In genomic region chr3:52740466-52741026, GRCm38 (mm10) we compare ENCODE assay signal across 14 mouse cellular contexts.
A peak's percentile ranks its signal among the peaks of the same experiment; 100 is the strongest.
DNase-seq lines count a peak whose midpoint lies in the region; ATAC-seq and TF ChIP-seq lines count a peak whose summit lies in the region.
"Had no signal": no experiment of that assay in that cellular context is flagged by ENCODE, and none has a peak within 500 bp of the region (broad histone marks: within the 10 kb centered on the region; RNA-seq: fewer than 3 reads in every experiment).

No protein-coding gene starts in this region.

- H3K9ac ChIP-seq in embryonic facial prominence, embryonic 14.5 days (ENCODE audit: low read depth, low read length) = no peak overlapping the region
- H3K9ac ChIP-seq in hindbrain, embryonic 13.5 days = no peak overlapping the region
- H3K9ac ChIP-seq: limb, embryonic 13.5 days had no signal

- no peak overlapping the region for H3K4me2 ChIP-seq in embryonic facial prominence, embryonic 14.5 days (ENCODE audit: low read depth, low read length)
- H3K4me2 ChIP-seq in hindbrain, embryonic 13.5 days = no peak overlapping the region
- H3K4me2 ChIP-seq: limb, embryonic 13.5 days had no signal

- H3K9me3 ChIP-seq in embryonic facial prominence, embryonic 14.5 days (ENCODE audit: control insufficient read depth, low read length) = no peaks in the 10 kb centered on the region
- H3K9me3 ChIP-seq in embryonic facial prominence, embryonic 10.5 days = no peaks in the 10 kb centered on the region
- no peaks in the 10 kb centered on the region for H3K9me3 ChIP-seq in hindbrain, embryonic 13.5 days
- H3K9me3 ChIP-seq: limb, embryonic 13.5 days had no signal

- 58% methylated on average over 9 of the region's 9 CpGs for WGBS in embryonic facial prominence, embryonic 14.5 days
- 67% methylated on average over 9 of the region's 9 CpGs for WGBS in embryonic facial prominence, embryonic 10.5 days
- WGBS in spleen, adult 2 months = 57% methylated on average over 9 of the region's 9 CpGs
- WGBS in hindbrain, embryonic 13.5 days = 39% methylated on average over 9 of the region's 9 CpGs

- TF ChIP-seq CTCF in spleen, adult 2 months (IDR thresholded peaks at IDR 0.05; ENCODE audit: extremely low read depth, insufficient read depth, insufficient read length, insufficient replicate concordance) = no peak

- no peak for TF ChIP-seq POLR2A in spleen, adult 2 months (IDR thresholded peaks at IDR 0.05; ENCODE audit: low read depth, low read length)

- no peak overlapping the region for H3K27ac ChIP-seq in embryonic facial prominence, embryonic 14.5 days (replicated peaks; ENCODE audit: low read depth, low read length)
- H3K27ac ChIP-seq in embryonic facial prominence, embryonic 10.5 days (replicated peaks) = no peak overlapping the region
- H3K27ac ChIP-seq in spleen, adult 2 months (ENCODE audit: insufficient read depth, low read length) = peak overlapping the region; percentile 62
- no peak overlapping the region for H3K27ac ChIP-seq in hindbrain, embryonic 13.5 days
- H3K27ac ChIP-seq: heart, adult 2 months; left cerebral cortex, adult 2 months; limb, embryonic 13.5 days had no signal

- no peaks in the 10 kb centered on the region for H3K36me3 ChIP-seq in embryonic facial prominence, embryonic 14.5 days (ENCODE audit: control insufficient read depth, insufficient read depth, low read length)
- no peaks in the 10 kb centered on the region for H3K36me3 ChIP-seq in embryonic facial prominence, embryonic 10.5 days (replicated peaks)
- no peaks in the 10 kb centered on the region for H3K36me3 ChIP-seq in spleen, adult 2 months (ENCODE audit: control insufficient read depth, insufficient read depth, low read length)
- no peaks in the 10 kb centered on the region for H3K36me3 ChIP-seq in hindbrain, embryonic 13.5 days
- H3K36me3 ChIP-seq in splenic B cell, adult 2 months (ENCODE audit: control insufficient read depth, insufficient read depth, low read length, poor library complexity, severe bottlenecking) = no peaks in the 10 kb centered on the region
- H3K36me3 ChIP-seq: limb, embryonic 13.5 days had no signal

- no peaks in the 10 kb centered on the region for H3K27me3 ChIP-seq in embryonic facial prominence, embryonic 14.5 days (replicated peaks; ENCODE audit: control insufficient read depth, insufficient read depth, low read length)
- 0 out of 2 replicates have a peak, but pooled peaks cover 3% of the 10 kb centered on the region for H3K27me3 ChIP-seq in embryonic facial prominence, embryonic 10.5 days (replicated peaks; ENCODE audit: low read depth, poor library complexity, severe bottlenecking)
- no peaks in the 10 kb centered on the region for H3K27me3 ChIP-seq in spleen, adult 2 months (ENCODE audit: control insufficient read depth, insufficient read depth, low read length)
- peaks cover 7% of the 10 kb centered on the region; the same call in 1 of the 2 replicates for H3K27me3 ChIP-seq in hindbrain, embryonic 13.5 days
- no peaks in the 10 kb centered on the region for H3K27me3 ChIP-seq in splenic B cell, adult 2 months (ENCODE audit: control insufficient read depth, insufficient read depth, low read length, poor library complexity, severe bottlenecking)
- H3K27me3 ChIP-seq: limb, embryonic 13.5 days had no signal

- H3K4me3 ChIP-seq in embryonic facial prominence, embryonic 14.5 days (ENCODE audit: low read depth, low read length) = no peak overlapping the region
- no peak overlapping the region for H3K4me3 ChIP-seq in embryonic facial prominence, embryonic 10.5 days
- H3K4me3 ChIP-seq in spleen, adult 2 months (ENCODE audit: extremely low read depth, insufficient read depth, insufficient read length) = no peak overlapping the region
- H3K4me3 ChIP-seq in hindbrain, embryonic 13.5 days = no peak overlapping the region
- H3K4me3 ChIP-seq: heart, adult 2 months; left cerebral cortex, adult 2 months; limb, embryonic 13.5 days had no signal

- peak; percentile 60; the same call in 1 of the 2 replicates for ATAC-seq in embryonic facial prominence, embryonic 14.5 days (ENCODE audit: low read depth)
- ATAC-seq in hindbrain, embryonic 13.5 days (ENCODE audit: low FRiP score) = peak; percentile 46; the same call in 1 of the 2 replicates

- DNase-seq in embryonic facial prominence, embryonic 14.5 days (ENCODE audit: low spot score) = no peak
- no peak for DNase-seq in embryonic facial prominence, embryonic 10.5 days (ENCODE audit: low spot score)
- peak in 1 of 2 experiments; percentile 42 for DNase-seq in spleen, adult 2 months (ENCODE audit: low read depth in 1 of 2, low spot score in 2 of 2)
- DNase-seq in spleen, adult 12 weeks (ENCODE audit: low spot score) = no peak
- peak; percentile 38 for DNase-seq in splenic B cell, adult 2 months (ENCODE audit: low read depth, low spot score)
- DNase-seq in right cerebral cortex, postnatal 36 days (ENCODE audit: low spot score in 2 of 2) = no peak
- no peak for DNase-seq in lung, postnatal 14 days
- DNase-seq: adrenal gland, postnatal 14 days; heart, adult 2 months; kidney, postnatal 4 days; lung, adult 2 months had no signal

- 0 out of 2 replicates have a peak, but pooled peaks cover 5% of the 10 kb centered on the region for H3K4me1 ChIP-seq in embryonic facial prominence, embryonic 14.5 days (ENCODE audit: control insufficient read depth, insufficient read depth, low read length)
- peaks cover 18% of the 10 kb centered on the region; the same call in 1 of the 2 replicates for H3K4me1 ChIP-seq in embryonic facial prominence, embryonic 10.5 days
- peaks cover 11% of the 10 kb centered on the region; the same call in 1 of the 2 replicates for H3K4me1 ChIP-seq in spleen, adult 2 months (ENCODE audit: control insufficient read depth, insufficient read depth, insufficient read length)
- peaks cover 22% of the 10 kb centered on the region for H3K4me1 ChIP-seq in hindbrain, embryonic 13.5 days (replicated peaks)
